Mouse (Mus musculus): ENCODE measurements at regions not wholly inside any gene's neighbourhood (a gene's known extent, or its start where the extent isn't known, plus 50 kb on each side); places are given as distances from the start of the nearest gene placed in this dataset.

DNA sequence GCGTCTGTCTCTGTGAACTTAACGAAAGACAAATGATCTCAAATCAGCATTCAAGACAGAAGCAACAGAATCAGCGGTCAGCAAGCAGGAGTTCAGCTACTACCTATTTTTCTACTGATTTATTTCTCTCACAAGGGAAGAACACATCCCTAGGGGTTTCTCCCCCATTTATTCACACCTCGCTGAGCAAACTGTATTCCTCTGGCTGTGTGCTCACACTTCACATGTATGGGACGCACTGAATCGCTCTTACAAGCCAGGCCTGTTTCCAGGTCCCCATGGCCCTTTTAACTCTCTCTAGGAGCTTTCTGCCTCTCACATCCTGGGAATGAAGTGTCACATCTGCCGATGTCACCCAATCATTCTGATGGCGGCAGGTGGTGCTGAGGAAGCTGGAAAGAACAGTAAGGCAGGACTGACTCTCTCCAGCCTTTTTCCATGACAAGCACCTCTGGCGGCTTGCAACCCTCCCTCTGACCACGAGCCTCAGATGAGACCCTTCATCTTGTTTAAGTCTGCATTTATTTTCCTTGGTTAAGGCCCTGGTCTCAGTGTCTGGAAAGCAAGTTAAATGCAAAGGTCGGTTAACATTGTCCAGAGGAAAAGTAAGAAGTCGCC is 350.3 kb downstream of the 1500009L16Rik start:
- TF ChIP-seq CTCF (IDR thresholded peaks at IDR 0.05; ENCODE audit: extremely low read depth, insufficient read depth, insufficient read length, insufficient replicate concordance) (no peak), POLR2A (IDR thresholded peaks at IDR 0.05; ENCODE audit: low read depth, low read length) (no peak)

All from spleen, adult 2 months (tissue).